Mouse (Mus musculus): ENCODE data around the gene Dpy30. TPM values are rescaled to one million over a fixed set of nuclear protein-coding genes. Genes with fewer than 3 reads are reported as not detected.
A peak's percentile ranks its signal among the peaks of the same experiment; 100 is the strongest.

The Dpy30 gene
- polyA plus RNA-seq, 1 experiment = 57.9 TPM

DNA sequence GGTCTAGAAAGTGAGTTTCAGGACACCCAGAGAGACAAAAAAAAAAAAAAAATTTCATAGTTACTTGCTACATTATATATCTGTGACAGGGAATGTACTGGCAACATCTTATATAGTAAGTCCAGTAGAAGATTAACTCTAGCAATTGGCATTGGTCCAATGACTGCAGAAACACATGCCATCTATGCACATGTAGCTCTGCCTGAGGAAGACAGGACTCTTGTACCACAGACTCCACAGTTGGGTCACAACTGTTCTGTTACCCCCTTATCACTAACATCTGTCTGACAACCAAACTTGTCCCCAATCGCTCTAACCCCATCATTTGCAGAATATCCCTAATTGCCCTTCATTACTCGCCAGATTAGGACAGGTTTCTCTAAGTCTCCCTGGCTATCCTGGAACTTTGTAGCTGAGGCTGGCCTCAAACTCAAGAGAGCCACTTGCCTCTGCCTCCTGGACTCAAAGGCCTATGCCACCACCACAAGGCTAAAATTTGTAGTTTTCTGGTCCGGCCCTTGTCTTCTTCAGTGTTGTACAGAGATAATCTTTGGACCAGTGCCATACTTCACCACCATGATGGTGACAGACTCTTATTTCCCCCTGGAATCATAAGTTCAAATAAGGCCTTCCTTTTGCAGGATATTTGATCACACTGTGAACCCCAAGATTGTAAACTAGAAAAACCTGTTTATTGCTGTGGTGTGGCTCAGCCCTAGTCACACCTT is 52.0 kb downstream of the Dpy30 start:
- H3K36me3 ChIP-seq (ENCODE audit: control insufficient read depth, insufficient read depth) = no peaks in the 10 kb centered on the region
- no peak overlapping the region for H3K4me2 ChIP-seq (ENCODE audit: low read depth)
- H3K27me3 ChIP-seq (ENCODE audit: control insufficient read depth, insufficient read depth, insufficient read length) = no peaks in the 10 kb centered on the region
- no peak for TF ChIP-seq USF1 (IDR thresholded peaks at IDR 0.05; ENCODE audit: low read depth)
- no peak for TF ChIP-seq POLR2A (IDR thresholded peaks at IDR 0.05; ENCODE audit: insufficient read length, low read depth)
- no peak for TF ChIP-seq SRF (IDR thresholded peaks at IDR 0.05; ENCODE audit: control insufficient read depth, insufficient read length, low read depth)
- no peak for TF ChIP-seq TCF3 (IDR thresholded peaks at IDR 0.05; ENCODE audit: insufficient read length, low read depth)
- no peak for TF ChIP-seq REST (IDR thresholded peaks at IDR 0.05; ENCODE audit: insufficient read depth, insufficient read length)
- no peak for TF ChIP-seq POLR2AphosphoS2 (IDR thresholded peaks at IDR 0.05; ENCODE audit: insufficient read length, low read depth)
- no peak for TF ChIP-seq CEBPB (IDR thresholded peaks at IDR 0.05; ENCODE audit: insufficient read depth, poor library complexity, severe bottlenecking)
- TF ChIP-seq MYOG (IDR thresholded peaks at IDR 0.05; ENCODE audit: control insufficient read depth in 1 of 3, insufficient read depth in 1 of 3, insufficient read length in 2 of 3, low read depth in 2 of 3) = no peak
- no peak for TF ChIP-seq E2F4 (IDR thresholded peaks at IDR 0.05; ENCODE audit: insufficient read depth)
- no peak for TF ChIP-seq TCF12 (IDR thresholded peaks at IDR 0.05; ENCODE audit: insufficient read depth, poor library complexity, severe bottlenecking)
- TF ChIP-seq MAX (IDR thresholded peaks at IDR 0.05; ENCODE audit: low read depth) = no peak
- TF ChIP-seq MYOD1 (IDR thresholded peaks at IDR 0.05; ENCODE audit: control insufficient read depth in 1 of 3, insufficient read length in 2 of 3, low read depth in 2 of 3) = no peak
- no peak overlapping the region for H3ac ChIP-seq (ENCODE audit: control insufficient read depth, insufficient read length)
- peaks cover 99% of the 10 kb centered on the region for H3K79me2 ChIP-seq (ENCODE audit: control insufficient read depth, insufficient read depth)
- H3K4me3 ChIP-seq = no peak overlapping the region

DNA sequence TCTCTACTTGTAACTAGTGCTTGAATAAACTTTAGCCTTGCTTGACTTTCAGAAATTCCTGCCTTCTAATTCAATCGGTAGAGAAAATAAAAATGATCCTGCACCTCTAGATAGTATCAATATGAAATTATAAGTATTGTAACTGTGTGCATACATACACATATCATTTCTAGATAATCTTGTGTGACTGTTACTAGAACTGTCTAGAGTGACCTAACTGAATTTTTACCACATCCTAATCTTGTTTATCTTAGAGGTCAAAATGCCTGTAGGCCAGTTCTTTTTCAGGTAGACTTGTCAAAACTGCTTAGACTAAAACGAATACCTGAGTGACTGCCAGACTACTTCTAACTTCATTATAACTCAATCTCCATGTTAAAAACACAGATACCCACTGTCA is 53.5 kb downstream of the Dpy30 start:
- Histone ChIP-seq H3K36me3 (ENCODE audit: control insufficient read depth, insufficient read depth) (no peaks in the 10 kb centered on the region), H3K4me3 (no peak overlapping the region), H3K4me2 (ENCODE audit: low read depth) (no peak overlapping the region), H3K27me3 (ENCODE audit: control insufficient read depth, insufficient read depth, insufficient read length) (no peaks in the 10 kb centered on the region), H3ac (ENCODE audit: control insufficient read depth, insufficient read length) (no peak overlapping the region), H3K79me2 (ENCODE audit: control insufficient read depth, insufficient read depth) (peaks cover 100% of the 10 kb centered on the region)
- no peak for TF ChIP-seq TCF3 (IDR thresholded peaks at IDR 0.05; ENCODE audit: insufficient read length, low read depth)
- no peak for TF ChIP-seq POLR2A (IDR thresholded peaks at IDR 0.05; ENCODE audit: insufficient read length, low read depth)
- TF ChIP-seq SRF (IDR thresholded peaks at IDR 0.05; ENCODE audit: control insufficient read depth, insufficient read length, low read depth) = no peak
- TF ChIP-seq POLR2AphosphoS2 (IDR thresholded peaks at IDR 0.05; ENCODE audit: insufficient read length, low read depth) = no peak
- no peak for TF ChIP-seq CEBPB (IDR thresholded peaks at IDR 0.05; ENCODE audit: insufficient read depth, poor library complexity, severe bottlenecking)
- no peak for TF ChIP-seq E2F4 (IDR thresholded peaks at IDR 0.05; ENCODE audit: insufficient read depth)
- no peak for TF ChIP-seq MYOG (IDR thresholded peaks at IDR 0.05; ENCODE audit: control insufficient read depth in 1 of 3, insufficient read depth in 1 of 3, insufficient read length in 2 of 3, low read depth in 2 of 3)
- TF ChIP-seq REST (IDR thresholded peaks at IDR 0.05; ENCODE audit: insufficient read depth, insufficient read length) = no peak
- no peak for TF ChIP-seq USF1 (IDR thresholded peaks at IDR 0.05; ENCODE audit: low read depth)
- TF ChIP-seq MAX (IDR thresholded peaks at IDR 0.05; ENCODE audit: low read depth) = no peak
- no peak for TF ChIP-seq MYOD1 (IDR thresholded peaks at IDR 0.05; ENCODE audit: control insufficient read depth in 1 of 3, insufficient read length in 2 of 3, low read depth in 2 of 3)

DNA sequence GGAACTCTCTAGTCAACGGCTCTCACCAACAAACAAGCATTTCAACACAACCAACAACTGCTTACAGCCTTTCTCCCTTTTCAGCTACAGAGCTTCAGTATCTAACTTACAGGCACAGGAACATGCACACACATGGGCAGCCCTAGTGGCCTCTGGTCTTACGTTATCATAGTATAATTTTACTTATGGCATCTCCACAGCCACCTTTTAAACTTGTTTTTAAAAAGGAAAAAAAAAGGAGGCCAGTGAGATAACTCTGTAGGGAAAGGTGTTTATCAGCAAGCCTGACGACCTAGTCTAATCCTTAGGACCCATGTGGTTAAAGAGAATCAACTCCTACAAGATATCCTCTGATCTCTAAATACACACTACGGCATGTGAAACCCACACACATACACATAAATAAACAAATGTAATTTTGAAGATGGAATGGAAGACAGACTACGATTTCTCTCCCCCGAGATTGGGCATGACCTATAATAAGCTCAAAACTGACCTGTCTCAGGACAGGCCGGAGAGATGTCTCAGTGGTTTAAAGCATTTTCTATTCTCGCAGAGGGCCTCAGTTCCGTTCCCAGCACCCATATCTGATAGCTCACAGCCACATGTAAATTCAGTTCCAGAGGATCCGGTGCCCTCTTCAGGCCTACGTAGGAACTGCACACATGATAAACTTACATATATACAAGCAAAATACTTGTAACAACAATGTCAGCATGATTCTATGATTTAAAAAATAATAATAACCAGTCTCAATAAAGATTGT is 56.1 kb downstream of the Dpy30 start:
- no peaks in the 10 kb centered on the region for H3K36me3 ChIP-seq (ENCODE audit: control insufficient read depth, insufficient read depth)
- H3K27me3 ChIP-seq (ENCODE audit: control insufficient read depth, insufficient read depth, insufficient read length) = no peaks in the 10 kb centered on the region
- H3K4me3 ChIP-seq = no peak overlapping the region
- no peak overlapping the region for H3K4me2 ChIP-seq (ENCODE audit: low read depth)
- no peak overlapping the region for H3ac ChIP-seq (ENCODE audit: control insufficient read depth, insufficient read length)
- TF ChIP-seq TCF12 (IDR thresholded peaks at IDR 0.05; ENCODE audit: insufficient read depth, poor library complexity, severe bottlenecking) = no peak
- no peak for TF ChIP-seq SRF (IDR thresholded peaks at IDR 0.05; ENCODE audit: control insufficient read depth, insufficient read length, low read depth)
- TF ChIP-seq REST (IDR thresholded peaks at IDR 0.05; ENCODE audit: insufficient read depth, insufficient read length) = no peak
- TF ChIP-seq E2F4 (IDR thresholded peaks at IDR 0.05; ENCODE audit: insufficient read depth) = no peak
- no peak for TF ChIP-seq POLR2AphosphoS2 (IDR thresholded peaks at IDR 0.05; ENCODE audit: insufficient read length, low read depth)
- peaks cover 96% of the 10 kb centered on the region for H3K79me2 ChIP-seq (ENCODE audit: control insufficient read depth, insufficient read depth)

DNA sequence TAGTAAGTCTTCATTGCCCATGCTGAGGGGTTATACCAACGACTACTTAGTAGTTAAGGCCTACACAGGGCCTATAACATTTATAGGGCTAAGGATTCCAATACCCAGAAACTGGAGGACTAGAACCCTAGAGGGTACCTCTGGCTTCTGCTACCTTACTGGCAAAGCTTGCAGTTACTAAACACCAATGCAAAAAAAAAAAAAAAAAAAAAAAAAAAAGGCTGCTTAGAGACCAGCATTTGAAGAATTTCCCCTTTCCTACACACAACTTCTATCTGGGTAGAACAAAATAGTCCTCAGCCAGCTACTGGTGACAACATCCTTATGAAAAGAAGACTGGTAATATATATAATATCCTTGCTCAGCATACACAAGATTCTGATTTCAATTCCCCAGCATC is 58.1 kb downstream of the Dpy30 start:
- no peak for TF ChIP-seq TCF12 (IDR thresholded peaks at IDR 0.05; ENCODE audit: insufficient read depth, poor library complexity, severe bottlenecking)
- TF ChIP-seq POLR2AphosphoS2 (IDR thresholded peaks at IDR 0.05; ENCODE audit: insufficient read length, low read depth) = no peak
- no peak for TF ChIP-seq CEBPB (IDR thresholded peaks at IDR 0.05; ENCODE audit: insufficient read depth, poor library complexity, severe bottlenecking)
- TF ChIP-seq E2F4 (IDR thresholded peaks at IDR 0.05; ENCODE audit: insufficient read depth) = no peak
- no peak for TF ChIP-seq POLR2A (IDR thresholded peaks at IDR 0.05; ENCODE audit: insufficient read length, low read depth)
- no peak for TF ChIP-seq MAX (IDR thresholded peaks at IDR 0.05; ENCODE audit: low read depth)
- no peak for TF ChIP-seq REST (IDR thresholded peaks at IDR 0.05; ENCODE audit: insufficient read depth, insufficient read length)
- no peak for TF ChIP-seq USF1 (IDR thresholded peaks at IDR 0.05; ENCODE audit: low read depth)
- TF ChIP-seq SRF (IDR thresholded peaks at IDR 0.05; ENCODE audit: control insufficient read depth, insufficient read length, low read depth) = no peak
- no peak for TF ChIP-seq TCF3 (IDR thresholded peaks at IDR 0.05; ENCODE audit: insufficient read length, low read depth)
- no peak for TF ChIP-seq MYOG (IDR thresholded peaks at IDR 0.05; ENCODE audit: control insufficient read depth in 1 of 3, insufficient read depth in 1 of 3, insufficient read length in 2 of 3, low read depth in 2 of 3)
- no peak for TF ChIP-seq MYOD1 (IDR thresholded peaks at IDR 0.05; ENCODE audit: control insufficient read depth in 1 of 3, insufficient read length in 2 of 3, low read depth in 2 of 3)
- Histone ChIP-seq H3K4me2 (ENCODE audit: low read depth) (peak overlapping the region; percentile 8), H3ac (ENCODE audit: control insufficient read depth, insufficient read length) (no peak overlapping the region), H3K27me3 (ENCODE audit: control insufficient read depth, insufficient read depth, insufficient read length) (no peaks in the 10 kb centered on the region), H3K36me3 (ENCODE audit: control insufficient read depth, insufficient read depth) (no peaks in the 10 kb centered on the region), H3K4me3 (no peak overlapping the region), H3K79me2 (ENCODE audit: control insufficient read depth, insufficient read depth) (peaks cover 96% of the 10 kb centered on the region)
